Mouse (Mus musculus) forebrain, embryonic 16.5 days (tissue): ENCODE measurements around the gene Gm28308. TPM values are rescaled to one million over a fixed set of nuclear protein-coding genes. Genes with fewer than 3 reads are reported as not detected.

Experiments
- ATAC-seq: fragments of 200-750 bp; cut with Nextera tagmentation; 2 replicates; pipeline ENCODE4 v1.8.0; 2017; ENCODE audit warnings: mild to moderate bottlenecking, moderate library complexity
- H3K27ac ChIP-seq: fragments of 300-500 bp; sonication (generic); 2 replicates; pipeline ENCODE4 v1.5.1; 2014; ENCODE audit warnings: low read length, control low read depth
- H3K27me3 ChIP-seq: fragments of 300-500 bp; sonication (generic); replicated peaks from 2 replicates; pipeline ENCODE4 v1.6.1; 2014; ENCODE audit warnings: low read length; ENCODE audit not compliant: control insufficient read depth, insufficient read depth
- H3K36me3 ChIP-seq: fragments of 300-500 bp; sonication (generic); 2 replicates; pipeline ENCODE4 v1.6.1; 2014; ENCODE audit not compliant: control insufficient read depth, insufficient read depth
- H3K4me1 ChIP-seq: fragments of 300-500 bp; sonication (generic); replicated peaks from 2 replicates; pipeline ENCODE4 v1.6.1; 2014; ENCODE audit warnings: low read length; ENCODE audit not compliant: control insufficient read depth, insufficient read depth
- H3K4me2 ChIP-seq: fragments of 300-500 bp; sonication (generic); 2 replicates; pipeline ENCODE4 v1.6.1; 2014; ENCODE audit warnings: mild to moderate bottlenecking, low read length, control low read depth
- H3K4me3 ChIP-seq: fragments of 300-500 bp; sonication (generic); replicated peaks from 2 replicates; pipeline ENCODE4 v1.5.1; 2014; ENCODE audit warnings: mild to moderate bottlenecking, low read length, control low read depth
- H3K9ac ChIP-seq: fragments of 300-500 bp; sonication (generic); replicated peaks from 2 replicates; pipeline ENCODE4 v1.6.1; 2014; ENCODE audit warnings: low read depth, low read length, control low read depth
- H3K9me3 ChIP-seq: fragments of 300-500 bp; sonication (generic); 2 replicates; pipeline ENCODE4 v1.6.1; 2016; ENCODE audit warnings: low read length; ENCODE audit not compliant: control insufficient read depth
- WGBS: fragments of 180-500 bp; shearing (Covaris S2); extraction: QIAGEN DNeasy Blood & Tissue Kit; methylation state at CpG from one replicate; pipeline ENCODE4 v1.1.7; 2014; 5-methylcytosine and 5-hydroxymethylcytosine counted together
- polyA plus RNA-seq: library from polyadenylated mRNA; unstranded; fragments of >200 nt; fragmentation: Nextera tagmentation; extraction: Ambion mirVana; gene quantifications from 2 replicates; pipeline ENCODE4 v1.2.1, GENCODE M21; 2015

Gm28308 gene
- polyA plus RNA-seq, 1 experiment from 2014 or later = not detected

- Histone ChIP-seq H3K36me3 (no peaks in the 10 kb centered on the region), H3K9ac (no peak overlapping the region), H3K9me3 (no peaks in the 10 kb centered on the region; the same call in 1 of the 2 replicates), H3K4me1 (no peaks in the 10 kb centered on the region), H3K27me3 (peaks cover 95% of the 10 kb centered on the region), H3K4me2 (no peak overlapping the region), H3K4me3 (no peak overlapping the region), H3K27ac (no peak overlapping the region)
- no peak for ATAC-seq
- 0% methylated on average over 1 of the region's 1 CpGs for WGBS
Observed at GRCm38 (mm10) chr6:52182793-52183192, 30.3 kb downstream of the Gm28308 start.

GRCm38 (mm10) chr6:52182030-52182429, 31.1 kb downstream of the Gm28308 start:
- Histone ChIP-seq H3K27ac (no peak overlapping the region), H3K4me2 (no peak overlapping the region), H3K36me3 (no peaks in the 10 kb centered on the region), H3K9ac (no peak overlapping the region), H3K4me1 (no peaks in the 10 kb centered on the region), H3K9me3 (no peaks in the 10 kb centered on the region; the same call in 1 of the 2 replicates), H3K4me3 (no peak overlapping the region), H3K27me3 (peaks cover 94% of the 10 kb centered on the region)
- no peak for ATAC-seq
- 10% methylated on average over 2 of the region's 2 CpGs for WGBS

- Histone ChIP-seq H3K27ac (no peak overlapping the region), H3K4me1 (no peaks in the 10 kb centered on the region), H3K4me2 (no peak overlapping the region), H3K36me3 (no peaks in the 10 kb centered on the region), H3K27me3 (peaks cover 93% of the 10 kb centered on the region), H3K9me3 (no peaks in the 10 kb centered on the region), H3K4me3 (no peak overlapping the region), H3K9ac (no peak overlapping the region)
- WGBS = 5% methylated on average over 3 of the region's 3 CpGs
- no peak for ATAC-seq
Observed at GRCm38 (mm10) chr6:52180726-52181125, 32.4 kb downstream of the Gm28308 start.

- ATAC-seq = no peak
- H3K27ac ChIP-seq = no peak overlapping the region
- WGBS = 2% methylated on average over 11 of the region's 11 CpGs
- H3K9ac ChIP-seq = no peak overlapping the region
- H3K27me3 ChIP-seq = peaks cover 91% of the 10 kb centered on the region
- H3K4me3 ChIP-seq = no peak overlapping the region
- H3K4me1 ChIP-seq = no peaks in the 10 kb centered on the region
- no peak overlapping the region for H3K4me2 ChIP-seq
- H3K9me3 ChIP-seq = no peaks in the 10 kb centered on the region
- H3K36me3 ChIP-seq = no peaks in the 10 kb centered on the region
Observed at GRCm38 (mm10) chr6:52180213-52180710, 32.9 kb downstream of the Gm28308 start.

GRCm38 (mm10) chr6:52179690-52180089, 33.4 kb downstream of the Gm28308 start:
- Histone ChIP-seq H3K27me3 (peaks cover 92% of the 10 kb centered on the region), H3K9ac (no peak overlapping the region), H3K4me1 (no peaks in the 10 kb centered on the region), H3K4me3 (no peak overlapping the region), H3K36me3 (no peaks in the 10 kb centered on the region), H3K27ac (no peak overlapping the region), H3K4me2 (no peak overlapping the region), H3K9me3 (no peaks in the 10 kb centered on the region)
- WGBS = 1% methylated on average over 10 of the region's 10 CpGs
- ATAC-seq = no peak

GRCm38 (mm10) chr6:52178918-52179665, 34.0 kb downstream of the Gm28308 start:
- Histone ChIP-seq H3K4me1 (no peaks in the 10 kb centered on the region), H3K4me2 (no peak overlapping the region), H3K36me3 (no peaks in the 10 kb centered on the region), H3K27ac (no peak overlapping the region), H3K9me3 (no peaks in the 10 kb centered on the region), H3K9ac (no peak overlapping the region), H3K4me3 (no peak overlapping the region), H3K27me3 (peaks cover 89% of the 10 kb centered on the region)
- under 1% methylated on average over 4 of the region's 4 CpGs for WGBS
- no peak for ATAC-seq

- Histone ChIP-seq H3K27ac (no peak overlapping the region), H3K27me3 (peaks cover 88% of the 10 kb centered on the region), H3K9ac (no peak overlapping the region), H3K36me3 (no peaks in the 10 kb centered on the region), H3K4me3 (no peak overlapping the region), H3K9me3 (no peaks in the 10 kb centered on the region), H3K4me2 (no peak overlapping the region), H3K4me1 (no peaks in the 10 kb centered on the region)
- no peak for ATAC-seq
- 1% methylated on average over 9 of the region's 9 CpGs for WGBS
Observed at GRCm38 (mm10) chr6:52177806-52178205, 35.3 kb downstream of the Gm28308 start.

GRCm38 (mm10) chr6:52177061-52177735, 35.9 kb downstream of the Gm28308 start, which contains the start of gene 5730596B20Rik:
Gene 5730596B20Rik, plus strand, starts transcription at chr6:52177498.
- no peak for ATAC-seq
- Histone ChIP-seq H3K36me3 (no peaks in the 10 kb centered on the region), H3K9ac (no peak within 1 kb of the TSS), H3K27me3 (peaks cover 88% of the 10 kb centered on the region), H3K27ac (no peak within 1 kb of the TSS), H3K4me3 (no peak within 1 kb of the TSS), H3K4me1 (0 out of 2 replicates have a peak, but pooled peaks cover 3% of the 10 kb centered on the region), H3K9me3 (no peaks in the 10 kb centered on the region), H3K4me2 (no peak within 1 kb of the TSS)
- WGBS = under 1% methylated on average over 36 of the region's 36 CpGs

GRCm38 (mm10) chr6:52176391-52176790, 36.7 kb downstream of the Gm28308 start:
- Histone ChIP-seq H3K4me2 (no peak overlapping the region), H3K27me3 (peaks cover 88% of the 10 kb centered on the region), H3K9ac (no peak overlapping the region), H3K36me3 (no peaks in the 10 kb centered on the region), H3K9me3 (no peaks in the 10 kb centered on the region), H3K4me3 (no peak overlapping the region), H3K27ac (no peak overlapping the region), H3K4me1 (0 out of 2 replicates have a peak, but pooled peaks cover 3% of the 10 kb centered on the region)
- whole genome bisulfite sequencing = 3% methylated on average over 6 of the region's 6 CpGs
- ATAC-seq = no peak
